Mouse (Mus musculus) frontal cortex, postnatal 25 days (tissue): ENCODE results near the gene Ccnt1.
A peak's percentile ranks its signal among the peaks of the same experiment; 100 is the strongest.

Experiments
- DNase-seq, 2 experiments: peaks; one replicate each; pipeline ENCODE4 v3.0.0; 2022; ENCODE audit warnings: low spot score in 2 of 2

Gene Ccnt1

DNA sequence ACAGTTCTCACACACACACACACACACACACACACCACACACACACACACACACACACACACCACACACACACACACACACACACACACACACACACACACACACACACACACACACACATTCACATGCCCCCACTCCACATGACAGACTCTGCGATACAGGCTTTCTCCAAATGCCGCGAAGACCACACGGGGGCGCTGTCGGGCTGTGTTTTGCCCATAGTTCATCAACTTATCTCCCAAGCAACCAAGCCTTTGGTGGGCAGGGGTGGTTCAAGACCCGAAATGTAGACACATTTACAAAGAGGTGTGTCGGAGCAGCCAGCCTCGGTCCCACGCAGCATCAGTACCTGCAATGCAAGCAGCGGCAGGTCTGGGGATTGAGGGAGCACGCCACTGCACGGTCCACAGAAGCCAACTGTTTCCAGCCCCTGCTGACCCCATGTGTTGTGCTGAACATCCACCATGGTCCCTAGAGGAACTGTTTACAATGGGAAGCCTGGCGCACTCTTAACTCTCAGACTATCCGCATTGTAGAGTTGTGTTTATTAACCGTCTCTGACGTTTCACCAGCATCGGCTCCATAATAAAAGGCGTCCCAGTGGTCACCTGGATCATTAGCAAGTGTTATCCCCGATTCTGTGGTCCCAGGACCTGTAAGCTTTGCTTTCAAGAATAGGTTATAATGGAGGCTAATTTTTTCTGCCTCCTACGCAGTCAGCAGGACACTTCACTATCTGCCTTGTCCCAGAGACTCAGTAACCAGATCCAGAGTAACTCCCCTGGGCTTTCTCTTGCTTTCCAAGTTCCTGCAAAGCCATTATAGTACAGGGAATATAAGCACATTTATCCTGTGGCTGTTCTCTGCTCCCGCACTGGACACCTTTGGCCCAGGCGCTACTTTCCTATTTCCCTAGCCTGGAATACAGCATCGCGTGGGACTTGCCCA, 60.0 kb downstream of the Ccnt1 start:
- peak; percentile 59 to 64 for DNase-seq

DNA sequence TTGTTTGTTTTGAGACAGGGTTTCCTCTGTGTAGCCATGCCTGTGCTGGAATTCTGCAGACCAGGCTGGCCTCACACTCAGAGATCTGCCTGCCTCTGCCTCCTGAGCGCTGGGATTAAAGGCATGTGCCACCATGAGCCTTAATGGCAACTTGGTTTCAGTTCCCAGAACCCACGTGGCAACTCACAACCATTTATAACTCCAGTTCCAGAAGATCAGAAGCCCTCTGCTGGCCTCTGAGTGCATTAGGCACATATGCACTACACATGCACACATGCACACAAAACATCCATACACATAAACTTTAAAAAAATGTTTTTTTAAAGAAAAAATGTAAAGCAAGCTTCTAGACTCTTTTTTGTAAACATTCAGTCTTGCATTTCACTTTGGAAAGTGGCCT, 61.3 kb downstream of the Ccnt1 start:
- DNase-seq, result no peak

DNA sequence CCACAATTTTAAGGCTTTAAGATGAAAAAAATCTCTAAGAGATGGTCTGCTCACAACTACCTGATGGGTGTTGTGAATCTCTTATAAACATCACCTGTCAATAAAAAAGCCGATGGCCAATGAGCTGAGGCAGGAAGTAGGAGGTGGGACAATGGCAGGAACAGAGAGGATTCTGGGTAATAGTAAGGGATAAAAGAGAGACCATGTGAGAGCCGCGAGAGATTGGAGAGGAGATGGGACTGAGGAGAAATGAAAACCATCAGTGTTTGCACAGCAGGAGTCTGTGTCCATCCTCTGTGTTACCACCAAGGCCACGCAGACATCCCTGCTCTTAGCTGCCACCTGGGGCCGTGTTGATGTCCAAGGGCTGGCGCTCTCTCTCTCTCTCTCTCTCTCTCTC, 63.4 kb downstream of the Ccnt1 start:
- no peak for DNase-seq

DNA sequence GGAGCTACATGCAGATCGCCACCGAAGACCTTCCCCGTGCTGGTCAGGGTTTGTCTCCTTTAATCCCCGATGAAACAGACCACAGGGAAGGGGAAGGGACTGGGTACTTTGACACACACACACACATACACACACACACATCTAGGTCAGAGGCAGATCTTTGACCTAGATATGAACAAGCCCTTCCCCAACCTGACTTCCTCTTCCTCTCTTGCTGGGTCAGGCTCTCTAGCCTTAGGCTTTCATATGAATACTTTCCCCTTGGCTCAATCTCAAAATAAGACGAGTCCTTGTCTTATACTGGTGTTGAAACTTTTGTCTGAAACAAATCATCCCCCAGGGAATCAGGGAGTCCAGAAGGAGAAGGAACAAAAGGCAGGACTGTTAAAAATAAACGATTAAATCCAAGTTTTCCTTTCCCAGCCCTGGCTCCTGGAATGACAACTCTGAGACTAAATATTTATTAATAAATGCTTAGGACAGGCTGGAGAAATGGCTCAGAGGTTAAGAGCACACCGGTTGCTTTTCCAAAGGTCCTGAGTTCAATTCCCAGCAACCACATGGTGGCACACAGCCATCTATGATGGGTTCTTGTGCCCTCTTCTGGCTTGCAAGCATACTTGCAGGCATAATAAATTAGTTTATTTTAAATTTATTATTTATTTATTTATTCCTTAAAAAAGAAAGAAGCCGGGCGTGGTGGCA, 64.3 kb downstream of the Ccnt1 start:
- DNase-seq, result no peak

DNA sequence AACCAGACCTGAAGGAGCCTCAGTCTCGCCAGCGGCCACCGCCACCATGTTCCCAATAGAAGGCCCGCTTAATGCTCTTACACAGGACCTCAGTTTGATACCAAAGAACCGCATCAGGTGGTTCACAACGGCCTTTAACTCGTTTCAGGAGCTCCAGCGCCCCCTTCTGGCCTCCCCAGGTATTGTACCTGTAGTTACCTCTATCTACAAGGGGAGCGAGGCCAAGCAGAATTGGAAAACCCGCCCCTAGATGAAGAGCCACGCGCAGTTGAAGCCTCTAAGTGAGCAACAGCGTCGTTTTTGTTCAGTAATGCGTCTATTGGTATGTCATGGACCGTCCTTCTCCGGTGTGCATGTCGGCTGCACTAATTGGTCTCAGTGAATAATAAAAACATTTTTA, 66.2 kb downstream of the Ccnt1 start:
- DNase-seq, result peak; percentile 52 to 70

DNA sequence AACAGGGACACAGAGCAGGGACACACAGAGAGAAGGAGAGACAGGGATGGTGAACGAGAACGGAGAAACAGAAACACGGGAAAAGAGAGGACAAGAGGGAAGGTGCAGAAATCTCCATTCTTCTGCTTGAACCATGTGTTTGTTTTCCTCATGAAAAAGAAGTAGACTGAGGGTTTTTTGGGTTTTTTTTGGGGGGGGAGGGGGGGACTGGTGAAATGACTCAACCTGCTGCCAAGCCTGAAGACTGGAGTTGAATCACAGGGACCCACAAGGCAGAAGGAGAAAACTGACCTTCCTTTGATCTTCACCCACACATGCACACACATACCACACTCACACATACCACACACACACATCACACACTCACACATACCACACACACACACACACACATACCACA, 67.4 kb downstream of the Ccnt1 start:
- no peak for DNase-seq

DNA sequence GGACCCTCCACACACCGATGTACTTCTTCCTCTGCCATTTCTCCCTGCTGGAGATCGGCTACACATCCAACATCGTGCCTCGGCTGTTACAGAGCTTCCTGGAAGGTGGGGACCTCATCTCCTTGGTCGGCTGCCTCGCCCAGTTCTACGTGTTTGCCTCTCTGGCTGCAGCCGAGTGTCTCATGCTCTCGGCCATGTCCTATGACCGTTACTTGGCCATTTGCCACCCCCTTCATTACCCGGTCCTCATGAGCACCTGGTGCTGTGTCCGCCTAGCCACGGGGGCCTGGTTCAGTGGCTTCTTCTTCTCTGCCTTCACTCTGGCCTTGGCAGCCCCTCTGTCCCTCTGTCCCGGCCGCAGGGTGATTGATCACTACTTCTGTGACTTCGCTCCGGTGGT, 73.1 kb downstream of the Ccnt1 start:
- DNase-seq, result no peak

DNA sequence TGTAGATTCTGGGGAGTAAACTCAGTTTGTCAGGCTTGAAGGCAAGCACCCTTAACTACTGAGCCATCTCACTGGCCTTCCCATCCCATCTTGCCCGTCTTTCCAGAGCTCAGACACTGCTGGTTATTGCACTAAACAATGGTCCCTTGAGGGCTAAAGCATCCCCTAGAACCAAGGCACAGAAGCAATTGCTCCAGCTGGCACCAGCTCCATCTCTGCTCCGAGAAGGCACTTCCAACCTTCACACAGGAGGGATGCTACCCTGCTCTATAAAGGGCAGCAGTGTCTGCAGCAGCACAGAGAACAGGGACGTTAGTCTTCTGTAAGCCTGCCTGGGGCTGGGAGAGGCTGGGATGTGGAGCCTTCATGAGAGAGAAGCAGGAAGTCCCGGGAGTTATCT, 78.6 kb downstream of the Ccnt1 start, which contains the start of gene Olfr279:
Gene Olfr279, plus strand, starts transcription at position 301 of the 400 bp plus-strand sequence.
- DNase-seq, result no peak

DNA sequence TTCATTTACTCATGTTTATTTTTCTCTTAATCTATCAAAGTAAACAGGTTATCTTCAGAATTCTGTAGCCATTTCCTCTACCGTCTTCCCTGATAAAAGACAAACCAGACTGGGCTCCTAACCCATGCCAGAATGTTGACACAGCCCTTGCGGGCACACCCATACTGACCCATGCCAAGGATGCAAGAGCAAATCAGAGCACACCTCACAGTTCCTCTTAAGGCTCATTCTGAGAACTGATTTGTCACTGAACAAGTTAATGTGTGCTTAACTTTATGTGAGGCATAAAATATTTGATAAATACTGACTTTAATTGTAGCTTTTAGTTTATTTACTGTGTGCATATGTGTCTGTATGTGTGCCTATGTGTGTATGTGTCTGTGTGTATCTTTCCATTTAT, 79.4 kb downstream of the Ccnt1 start:
- no peak for DNase-seq
